Mouse (Mus musculus): ENCODE measurements around the gene Dnm3. TPM values are rescaled to one million over a fixed set of nuclear protein-coding genes. Genes with fewer than 3 reads are reported as not detected.

The Dnm3 gene
- total and polyA plus RNA-seq, 3 experiments, result not detected

DNA sequence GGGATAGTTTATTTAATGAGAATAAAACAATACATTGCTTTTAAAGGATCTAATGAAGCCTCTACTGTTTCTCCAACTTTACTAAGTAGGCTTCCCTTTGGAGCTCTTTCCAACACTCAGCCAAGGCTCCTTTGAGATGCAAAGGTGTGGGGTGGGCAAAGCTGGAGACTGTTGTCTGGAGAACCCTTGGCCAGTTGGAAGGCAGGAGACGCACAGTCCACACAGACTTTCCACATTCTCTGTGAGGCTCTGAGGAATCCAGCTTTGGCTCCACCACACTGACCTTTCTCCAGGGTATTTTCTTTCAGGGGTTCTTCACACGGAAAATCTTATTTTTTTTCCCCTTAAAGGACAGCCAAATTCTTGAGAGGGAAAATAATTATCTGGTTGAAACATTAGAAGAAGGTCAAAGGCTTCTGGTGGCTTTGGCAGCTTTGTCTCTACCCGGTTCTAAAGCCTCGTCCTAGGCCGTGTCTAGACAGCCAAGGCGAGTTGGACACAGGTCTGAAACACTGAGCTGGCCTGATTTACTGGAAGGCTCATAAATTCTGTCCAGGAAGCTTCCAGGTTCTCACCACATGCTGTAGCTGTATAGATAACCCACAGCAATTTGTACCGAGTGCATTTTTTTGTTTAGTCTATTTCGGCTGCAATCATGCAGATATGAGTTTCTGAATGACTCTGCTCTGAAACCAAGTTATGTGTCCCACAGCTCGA lies 383.9 kb downstream of the Dnm3 start:
- no peak for TF ChIP-seq UBTF (IDR thresholded peaks at IDR 0.05; ENCODE audit: borderline replicate concordance, insufficient read depth, low read depth, low read length)
- TF ChIP-seq CHD2 (IDR thresholded peaks at IDR 0.05; ENCODE audit: low read length), result no peak
- no peak for TF ChIP-seq BHLHE40 (IDR thresholded peaks at IDR 0.05; ENCODE audit: borderline replicate concordance, low read depth, low read length)
- no peak for TF ChIP-seq MXI1 (IDR thresholded peaks at IDR 0.05; ENCODE audit: low read depth, low read length)
- no peak for TF ChIP-seq JUND (IDR thresholded peaks at IDR 0.05; ENCODE audit: low read depth, low read length)
- TF ChIP-seq MEF2A (IDR thresholded peaks at IDR 0.05; ENCODE audit: extremely low read depth, insufficient replicate concordance, low read depth, low read length, poor library complexity, severe bottlenecking), result no peak
- no peak for TF ChIP-seq MYC (IDR thresholded peaks at IDR 0.05; ENCODE audit: low read depth, low read length)
- no peak for TF ChIP-seq ZNF384 (IDR thresholded peaks at IDR 0.05; ENCODE audit: low read depth, low read length)
- no peak for TF ChIP-seq EP300 (IDR thresholded peaks at IDR 0.05; ENCODE audit: low read depth in 1 of 2, low read length in 2 of 2)
- no peak for TF ChIP-seq ZC3H11A (IDR thresholded peaks at IDR 0.05; ENCODE audit: low read depth, low read length)
- no peak for TF ChIP-seq KAT2A (conservative IDR thresholded peaks at IDR 0.05; ENCODE audit: low read depth, low read length)
- TF ChIP-seq SIN3A (IDR thresholded peaks at IDR 0.05; ENCODE audit: low read length), result no peak
- Histone ChIP-seq H3K79me2 (ENCODE audit: control insufficient read depth, insufficient read depth, low read length, poor library complexity) (no peaks in the 10 kb centered on the region), H3K36me3 (ENCODE audit: control insufficient read depth in 1 of 2, insufficient read depth in 2 of 2, low read length in 2 of 2) (no peaks in the 10 kb centered on the region; a peak in 1 of 4 replicates), H3K27me3 (ENCODE audit: control insufficient read depth in 1 of 2, insufficient read depth in 2 of 2, low read length in 2 of 2) (no peaks in the 10 kb centered on the region), H3K4me1 (ENCODE audit: control insufficient read depth in 1 of 2, insufficient read depth in 2 of 2, low read length in 2 of 2) (no peaks in the 10 kb centered on the region), H3K4me3 (ENCODE audit: control insufficient read depth in 1 of 2, insufficient read depth in 1 of 2, low read depth in 2 of 2, low read length in 2 of 2) (no peak overlapping the region), H3K9ac (ENCODE audit: control insufficient read depth, low read depth, low read length, poor library complexity, severe bottlenecking) (no peak overlapping the region), H3K9me3 (replicated peaks; ENCODE audit: insufficient read depth, low read length) (no peaks in the 10 kb centered on the region), H3K27ac (ENCODE audit: control insufficient read depth, low read depth, low read length) (no peak overlapping the region)
- no peak for DNase-seq (ENCODE audit: low read depth, low spot score)

DNA sequence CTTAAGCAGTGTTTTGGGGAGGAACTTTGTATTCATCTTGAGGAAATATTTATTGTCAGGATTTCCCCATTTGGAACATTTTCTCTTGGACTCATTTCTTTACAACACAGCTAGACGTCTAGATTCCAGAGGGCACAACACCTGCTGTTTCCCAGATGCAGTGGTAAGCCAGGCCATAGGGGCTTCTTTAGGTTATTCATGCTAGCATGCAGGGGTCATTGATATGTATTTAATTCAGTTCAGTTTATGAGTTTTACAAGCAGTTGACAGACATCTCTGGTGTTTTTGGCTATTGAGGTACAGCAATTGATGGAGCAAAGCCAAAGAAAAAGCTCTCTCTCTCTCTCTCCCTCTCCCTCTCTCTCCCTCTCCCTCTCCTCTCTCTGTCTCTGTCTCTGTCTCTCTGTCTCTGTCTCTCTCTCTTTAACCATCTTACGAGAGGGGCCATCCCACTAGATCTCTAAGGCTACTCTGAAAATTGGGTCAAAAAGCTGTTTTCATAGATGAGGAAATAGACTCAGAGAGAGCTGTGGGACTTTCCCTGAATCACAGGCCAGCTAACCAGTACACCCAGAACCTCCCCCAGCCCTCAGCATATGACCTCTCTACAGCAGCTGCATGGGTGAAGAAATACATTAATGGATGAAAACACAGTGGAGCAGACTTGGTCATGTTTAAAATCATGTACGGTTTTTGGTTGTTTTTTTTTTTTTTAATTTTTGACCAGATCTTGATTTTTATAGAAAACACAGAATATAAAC lies 384.8 kb downstream of the Dnm3 start:
- no peaks in the 10 kb centered on the region for H3K4me1 ChIP-seq (ENCODE audit: control insufficient read depth in 1 of 2, insufficient read depth in 2 of 2, low read length in 2 of 2)
- DNase-seq (ENCODE audit: low read depth, low spot score), result no peak
- no peaks in the 10 kb centered on the region for H3K79me2 ChIP-seq (ENCODE audit: control insufficient read depth, insufficient read depth, low read length, poor library complexity)
- H3K27ac ChIP-seq (ENCODE audit: control insufficient read depth, low read depth, low read length), result no peak overlapping the region
- TF ChIP-seq SMC3 (IDR thresholded peaks at IDR 0.05; ENCODE audit: low read depth, low read length) (no peak), ZNF384 (IDR thresholded peaks at IDR 0.05; ENCODE audit: low read depth, low read length) (no peak), MXI1 (IDR thresholded peaks at IDR 0.05; ENCODE audit: low read depth, low read length) (no peak), CHD2 (IDR thresholded peaks at IDR 0.05; ENCODE audit: low read length) (no peak), UBTF (IDR thresholded peaks at IDR 0.05; ENCODE audit: borderline replicate concordance, insufficient read depth, low read depth, low read length) (no peak), HCFC1 (IDR thresholded peaks at IDR 0.05; ENCODE audit: low read depth, low read length) (no peak), MAX (IDR thresholded peaks at IDR 0.05; ENCODE audit: low read length) (no peak), POLR2AphosphoS5 (IDR thresholded peaks at IDR 0.05; ENCODE audit: borderline replicate concordance, low read depth, low read length) (no peak), GABPA (IDR thresholded peaks at IDR 0.05; ENCODE audit: low read depth, low read length) (no peak), CHD1 (IDR thresholded peaks at IDR 0.05; ENCODE audit: low read depth, low read length) (no peak), POLR2AphosphoS2 (IDR thresholded peaks at IDR 0.05; ENCODE audit: low read length) (no peak), TAL1 (IDR thresholded peaks at IDR 0.05; ENCODE audit: low read length) (no peak), JUND (IDR thresholded peaks at IDR 0.05; ENCODE audit: low read depth, low read length) (no peak), EP300 (IDR thresholded peaks at IDR 0.05; ENCODE audit: low read depth in 1 of 2, low read length in 2 of 2) (no peak), GATA1 (IDR thresholded peaks at IDR 0.05; ENCODE audit: low read depth, low read length) (no peak), MAZ (IDR thresholded peaks at IDR 0.05; ENCODE audit: low read depth, low read length) (no peak)
- H3K4me3 ChIP-seq (ENCODE audit: control insufficient read depth in 1 of 2, insufficient read depth in 1 of 2, low read depth in 2 of 2, low read length in 2 of 2), result no peak overlapping the region
- no peaks in the 10 kb centered on the region for H3K36me3 ChIP-seq (ENCODE audit: control insufficient read depth in 1 of 2, insufficient read depth in 2 of 2, low read length in 2 of 2)
- no peak overlapping the region for H3K9ac ChIP-seq (ENCODE audit: control insufficient read depth, low read depth, low read length, poor library complexity, severe bottlenecking)
- H3K9me3 ChIP-seq (replicated peaks; ENCODE audit: insufficient read depth, low read length), result no peaks in the 10 kb centered on the region
- H3K27me3 ChIP-seq (ENCODE audit: control insufficient read depth in 1 of 2, insufficient read depth in 2 of 2, low read length in 2 of 2), result no peaks in the 10 kb centered on the region
